Mouse (Mus musculus) c-Kit-negative CD71-positive TER-119-positive erythroid progenitor cells, embryonic 14.5 days (primary cell): ENCODE results near the gene Plcb4.

Experiments used
- DNase-seq: peaks from one replicate; pipeline ENCODE4 v3.0.0-alpha.2; 2013; ENCODE audit warnings: low read depth, low spot score

Plcb4 gene

DNA sequence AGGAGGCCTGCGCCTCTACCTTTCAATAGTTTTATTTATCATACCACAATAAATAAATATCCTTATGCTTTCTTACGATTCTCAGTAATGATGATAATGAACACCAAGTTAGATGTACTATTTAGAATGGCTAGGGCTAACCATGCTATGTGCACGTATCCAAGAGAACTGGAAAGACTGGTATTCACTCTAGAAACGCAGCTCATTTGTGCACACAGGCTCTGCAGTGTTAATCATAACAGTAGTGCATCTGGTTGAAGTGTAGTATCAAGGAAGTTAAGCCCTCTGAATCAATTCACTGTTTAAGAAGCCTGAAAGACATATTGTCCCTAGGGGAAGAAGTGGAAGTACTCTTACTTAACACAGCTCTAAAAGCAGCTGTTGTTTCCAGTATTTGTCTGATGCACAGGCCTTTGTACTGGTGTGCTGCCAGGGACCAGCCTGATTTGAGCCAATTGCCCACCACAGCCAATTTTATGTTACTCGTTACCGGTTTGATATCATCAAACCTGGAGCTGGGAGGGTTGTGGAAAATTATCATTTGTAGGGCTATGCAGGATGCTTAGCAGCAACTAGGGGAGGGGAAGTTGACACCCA, 100.8 kb downstream of the Plcb4 start:
- DNase-seq: no peak

- DNase-seq: no peak
Measured at GRCm38 (mm10) chr2:135761226-135761802, 102.5 kb downstream of the Plcb4 start.

GRCm38 (mm10) chr2:135764706-135765105, 105.9 kb downstream of the Plcb4 start:
- DNase-seq: no peak

DNA sequence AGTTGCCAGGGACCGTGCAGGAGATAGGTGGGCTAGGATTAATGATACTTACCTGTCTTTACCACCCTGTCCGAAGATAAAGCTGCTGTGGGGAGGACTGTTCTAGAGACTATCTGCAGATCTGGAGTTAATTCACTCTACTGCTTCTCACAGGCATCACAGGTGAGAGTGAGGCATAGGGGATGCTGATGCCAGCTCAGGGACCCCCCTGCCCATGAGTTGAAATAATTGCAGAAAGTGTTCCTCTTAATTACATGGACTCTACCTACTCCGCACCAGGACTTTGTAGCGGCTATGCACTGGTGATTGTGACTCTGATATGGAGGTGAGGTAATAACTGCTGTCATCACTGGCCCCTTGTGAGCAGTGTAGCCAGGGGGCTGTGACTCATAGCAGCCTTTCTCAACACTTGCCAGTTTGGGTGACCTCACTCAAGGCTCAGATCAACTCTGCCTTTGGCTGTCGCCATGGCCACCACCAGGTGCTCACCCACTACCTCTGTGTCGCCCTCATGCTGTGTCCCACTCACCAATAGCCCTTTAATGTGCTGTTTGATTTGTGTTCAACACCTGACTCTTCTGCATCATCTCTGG, 107.8 kb downstream of the Plcb4 start:
- DNase-seq: no peak

DNA sequence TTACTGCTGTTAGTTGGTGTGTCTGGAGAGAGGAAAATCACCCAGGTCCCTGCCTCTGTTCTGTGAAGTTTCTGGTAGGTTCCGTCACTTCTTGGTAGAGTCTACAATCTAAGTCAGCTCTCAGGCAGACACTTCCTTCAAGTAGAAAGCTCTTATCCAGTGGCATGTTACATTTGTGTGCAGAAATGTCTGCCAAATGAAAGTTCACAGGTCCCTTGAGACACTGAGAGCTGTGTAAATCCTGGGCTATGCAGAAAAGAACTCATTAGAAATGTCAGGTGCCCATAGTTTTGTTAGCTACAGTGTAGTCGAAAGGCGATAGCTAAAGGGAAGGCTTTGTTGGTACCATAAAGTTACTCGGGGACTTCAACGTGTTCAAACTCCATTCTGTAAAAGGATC, 108.7 kb downstream of the Plcb4 start:
- no peak for DNase-seq

- no peak for DNase-seq
Measured at GRCm38 (mm10) chr2:135769701-135770100, 110.9 kb downstream of the Plcb4 start.

DNA sequence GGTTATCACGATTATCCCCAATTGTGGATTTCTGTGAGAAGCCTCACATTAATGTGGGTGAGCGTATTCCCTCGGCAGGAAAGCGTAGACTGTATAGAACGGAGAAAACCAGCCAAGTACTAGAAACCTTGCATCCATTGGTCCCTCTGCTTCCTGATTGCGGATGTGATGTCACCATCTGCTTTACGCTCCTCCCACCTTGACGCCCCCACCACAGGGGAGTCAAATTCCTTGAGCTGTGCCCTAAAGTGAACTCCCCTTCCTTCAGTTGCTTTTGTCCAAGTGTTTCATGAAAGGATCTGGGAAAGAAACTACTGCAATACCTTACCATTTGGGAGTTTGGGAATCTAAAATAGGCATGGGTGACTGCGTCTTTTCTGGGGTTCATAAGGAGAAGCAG, 111.4 kb downstream of the Plcb4 start:
- DNase-seq: no peak

GRCm38 (mm10) chr2:135773194-135773972, 114.6 kb downstream of the Plcb4 start:
- DNase-seq: no peak

GRCm38 (mm10) chr2:135775026-135775425, 116.2 kb downstream of the Plcb4 start:
- DNase-seq: no peak

DNA sequence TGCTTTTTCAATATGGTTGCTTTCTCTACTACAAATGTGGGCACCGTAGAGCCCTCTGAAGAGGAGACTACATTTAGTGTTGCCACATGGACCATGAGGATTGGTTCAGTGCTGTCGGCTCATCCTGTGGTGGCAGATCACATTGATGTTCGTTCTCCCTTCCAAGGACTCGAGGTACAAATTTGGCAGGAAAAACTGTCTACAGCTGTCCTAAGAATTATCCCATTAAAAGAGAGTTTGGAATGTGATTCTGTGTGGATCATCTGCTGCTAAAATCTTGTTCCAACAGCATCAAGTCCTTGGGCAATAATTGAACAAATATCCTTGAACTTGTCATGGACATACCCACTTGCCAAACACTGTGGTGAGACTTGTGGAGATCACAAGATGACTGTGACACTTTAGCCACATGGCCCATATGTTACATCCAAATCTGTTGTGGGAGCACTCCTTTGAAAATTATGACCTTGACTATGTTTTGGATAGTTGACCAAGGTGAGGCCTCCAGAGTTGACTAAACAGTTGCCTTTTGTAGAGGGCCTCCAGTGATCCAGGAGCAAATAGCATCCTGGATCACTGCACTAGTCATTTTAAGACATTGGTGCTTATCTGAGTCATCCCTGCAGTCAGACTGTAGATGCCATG, 117.4 kb downstream of the Plcb4 start:
- no peak for DNase-seq

DNA sequence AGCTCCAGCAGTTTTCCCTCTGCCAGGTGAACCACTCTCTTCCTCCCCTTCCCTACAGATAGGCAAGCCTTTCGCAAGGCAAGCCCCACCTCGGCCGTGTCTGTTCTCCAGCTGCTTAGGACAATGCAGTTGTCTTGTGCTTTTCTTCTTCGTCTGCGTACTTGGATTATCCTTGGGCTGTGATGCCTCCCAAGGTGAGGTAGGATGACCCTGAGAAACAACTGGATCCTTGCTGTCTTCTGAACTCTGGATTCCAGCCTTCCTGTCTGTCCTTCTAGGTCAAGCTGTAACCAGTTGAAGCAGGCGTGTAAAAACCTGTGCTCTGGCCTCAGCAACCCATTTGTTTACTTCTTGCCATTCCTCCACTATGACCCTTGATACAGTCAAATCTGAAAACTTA, 122.6 kb downstream of the Plcb4 start:
- DNase-seq: no peak

- no peak for DNase-seq
Measured at GRCm38 (mm10) chr2:135787415-135787814, 128.6 kb downstream of the Plcb4 start.

GRCm38 (mm10) chr2:135792907-135793306, 134.1 kb downstream of the Plcb4 start:
- no peak for DNase-seq

GRCm38 (mm10) chr2:135796684-135797083, 137.9 kb downstream of the Plcb4 start:
- no peak for DNase-seq

- DNase-seq: no peak
Measured at GRCm38 (mm10) chr2:135797677-135798546, 139.1 kb downstream of the Plcb4 start.

DNA sequence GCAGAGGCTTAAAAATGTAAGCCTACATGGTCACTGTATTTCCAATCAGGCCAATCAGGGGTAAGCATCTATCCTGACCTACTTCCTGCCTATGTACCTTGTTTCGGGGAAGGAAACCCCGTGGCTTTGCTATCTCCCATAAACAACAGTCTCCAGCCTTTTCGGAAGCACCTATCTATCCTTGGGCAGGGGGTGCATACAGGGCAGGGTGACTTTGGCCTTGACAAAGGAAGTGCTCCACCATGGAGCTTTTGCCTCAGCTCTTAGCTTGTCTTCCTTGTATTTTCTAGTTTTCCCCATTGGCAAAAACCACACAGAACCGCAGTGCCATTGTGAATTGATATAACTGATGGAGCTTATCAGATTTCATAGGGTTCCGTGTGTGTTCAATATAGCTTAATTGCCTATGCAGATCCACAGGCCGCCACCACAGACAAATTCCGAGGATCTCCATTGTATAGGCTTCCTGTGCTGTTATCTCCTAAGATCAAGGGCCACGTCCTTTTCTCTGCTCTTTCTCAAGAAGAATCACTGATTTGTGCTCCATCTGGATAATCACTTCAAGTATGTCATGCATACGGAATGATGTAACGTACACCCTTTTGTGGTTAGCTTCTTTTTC, 140.4 kb downstream of the Plcb4 start:
- no peak for DNase-seq

GRCm38 (mm10) chr2:135800385-135800784, 141.6 kb downstream of the Plcb4 start:
- no peak for DNase-seq

GRCm38 (mm10) chr2:135802878-135803450, 144.2 kb downstream of the Plcb4 start:
- no peak for DNase-seq

DNA sequence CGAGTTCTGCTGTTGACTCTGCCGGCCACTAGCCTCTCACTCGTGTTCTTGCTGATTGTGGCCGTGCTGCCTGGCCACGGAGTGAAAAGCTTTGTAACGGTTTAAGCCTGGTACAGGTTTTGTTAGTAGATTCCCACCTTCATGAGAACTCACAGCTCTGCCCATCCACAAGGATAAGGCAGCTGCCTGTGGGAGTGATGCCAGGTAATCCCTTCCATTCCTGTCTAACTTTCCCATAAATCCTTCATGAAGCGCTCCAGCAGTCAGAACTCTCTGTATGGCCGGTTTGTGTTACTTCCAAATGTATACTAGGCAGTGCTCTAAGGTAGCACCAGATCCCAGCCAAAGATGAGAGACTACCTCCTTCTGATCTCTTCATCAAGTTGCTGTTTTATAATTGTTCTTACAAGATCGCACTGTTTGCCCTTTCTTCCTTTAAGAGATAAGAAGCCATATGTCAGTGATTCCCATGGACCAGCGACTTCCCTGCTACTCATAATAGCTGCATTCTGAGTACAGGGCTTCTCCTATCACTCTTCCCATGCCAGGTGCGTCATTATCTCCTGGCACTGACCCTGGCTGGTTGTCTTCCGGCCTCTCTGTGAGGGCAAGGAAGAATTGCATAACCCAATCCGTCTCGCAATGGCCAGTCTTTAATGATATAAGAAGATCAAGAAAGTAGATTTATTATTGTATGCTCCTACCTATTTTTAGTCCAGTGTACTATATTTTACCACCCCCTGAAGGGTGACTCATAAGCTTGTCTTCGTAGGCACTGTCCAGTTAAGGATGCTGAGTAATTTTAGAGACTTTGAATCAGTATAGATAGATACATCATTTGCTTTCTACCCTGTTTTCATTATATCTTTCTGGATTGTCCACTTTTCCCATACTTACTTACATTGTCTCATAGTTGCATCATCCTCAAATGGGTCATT, 147.2 kb downstream of the Plcb4 start:
- DNase-seq: no peak
